17 mouse cellular contexts compared by ENCODE assay signal in genomic region chr4:45392099-45392498, GRCm38 (mm10). TPM values are rescaled to one million over a fixed set of nuclear protein-coding genes. Genes with fewer than 3 reads are reported as not detected.
DNase-seq lines count a peak whose midpoint lies in the region; TF ChIP-seq lines count a peak whose summit lies in the region.
"Had no signal": no experiment of that assay in that cellular context is flagged by ENCODE, and none has a peak within 500 bp of the region (broad histone marks: within the 10 kb centered on the region; RNA-seq: fewer than 3 reads in every experiment).

No protein-coding gene starts in this region.

- no peaks in the 10 kb centered on the region for H3K27me3 ChIP-seq in heart, adult 2 months (ENCODE audit: control insufficient read depth, insufficient read depth, low read length)
- no peaks in the 10 kb centered on the region for H3K27me3 ChIP-seq in liver, adult 2 months (ENCODE audit: control insufficient read depth, insufficient read depth, low read length)
- H3K27me3 ChIP-seq: forebrain, embryonic 13.5 days; limb, embryonic 13.5 days; midbrain, embryonic 15.5 days; neural tube, embryonic 13.5 days had no signal

- no peak for DNase-seq in heart, adult 2 months
- DNase-seq in heart, postnatal 10 days = no peak
- DNase-seq in liver, adult 2 months (ENCODE audit: extremely low read depth, low read depth, low spot score) = no peak
- DNase-seq in liver = no peak
- peak; percentile 13 for DNase-seq in retina, postnatal 1 day
- no peak for DNase-seq in retina, embryonic 14.5 days (ENCODE audit: low spot score)
- no peak for DNase-seq in adrenal gland, adult (ENCODE audit: inconsistent age in 2 of 2, low spot score in 1 of 2)
- DNase-seq: adrenal gland, postnatal 14 days; cerebellum, adult 9-10 months; layer of hippocampus, adult 9-11 months; lung, postnatal 4 days had no signal

- no peaks in the 10 kb centered on the region for H3K79me2 ChIP-seq in heart, adult 2 months (replicated peaks; ENCODE audit: control insufficient read depth, insufficient read depth, low read length)
- no peaks in the 10 kb centered on the region for H3K79me2 ChIP-seq in liver, adult 2 months (ENCODE audit: control insufficient read depth, insufficient read depth, low read length)

- TF ChIP-seq CTCF in heart, adult 2 months (IDR thresholded peaks at IDR 0.05) = peak; percentile 22
- TF ChIP-seq CTCF in liver, adult 2 months (IDR thresholded peaks at IDR 0.05; ENCODE audit: low read depth, low read length) = peak; percentile 23; the same call in 1 of the 2 replicates

- intact Hi-C loops in heart, adult 2 months (cut with DNase I) = no loop called here
- intact Hi-C loops in heart, postnatal 10 days (cut with DNase I) = loop anchor here (5.0 kb wide), 1 partner anchor 45 kb away; no protein-coding TSS in a partner anchor

- no peak for TF ChIP-seq POLR2A in heart, adult 2 months (IDR thresholded peaks at IDR 0.05; ENCODE audit: insufficient read depth, low read depth, low read length)
- no peak for TF ChIP-seq POLR2A in liver, adult 2 months (IDR thresholded peaks at IDR 0.05; ENCODE audit: extremely low read depth, insufficient read depth, low read length)

- H3K36me3 ChIP-seq in heart, adult 2 months (ENCODE audit: control insufficient read depth, insufficient read depth, low read length) = no peaks in the 10 kb centered on the region
- peaks cover 7% of the 10 kb centered on the region; the same call in 1 of the 2 replicates for H3K36me3 ChIP-seq in liver, adult 2 months (ENCODE audit: control insufficient read depth, insufficient read depth, low read length)

- no peak overlapping the region for H3K9ac ChIP-seq in heart, adult 2 months (ENCODE audit: low read depth, low read length)
- no peak overlapping the region for H3K9ac ChIP-seq in liver, adult 2 months (ENCODE audit: low read depth, low read length)
- H3K9ac ChIP-seq: forebrain, embryonic 13.5 days; hindbrain, embryonic 14.5 days; limb, embryonic 13.5 days; midbrain, embryonic 15.5 days; neural tube, embryonic 13.5 days had no signal

- no peak overlapping the region for H3K27ac ChIP-seq in heart, adult 2 months
- no peak overlapping the region for H3K27ac ChIP-seq in liver, adult 2 months (replicated peaks; ENCODE audit: insufficient read depth, low read depth, low read length)
- H3K27ac ChIP-seq: forebrain, embryonic 13.5 days; hindbrain, embryonic 14.5 days; limb, embryonic 13.5 days; midbrain, embryonic 15.5 days; neural tube, embryonic 13.5 days had no signal

- 71% methylated on average over 4 of the region's 4 CpGs for WGBS in heart, adult 2 months
- 75% methylated on average over 4 of the region's 4 CpGs for WGBS in liver, adult 2 months

- no peak overlapping the region for H3K4me3 ChIP-seq in heart, adult 2 months
- H3K4me3 ChIP-seq in liver, adult 2 months (ENCODE audit: insufficient read depth, low read depth, low read length) = no peak overlapping the region
- H3K4me3 ChIP-seq: forebrain, embryonic 13.5 days; limb, embryonic 13.5 days; midbrain, embryonic 15.5 days; myocyte; neural tube, embryonic 13.5 days had no signal

- no peak for TF ChIP-seq EP300 in heart, adult 2 months (IDR thresholded peaks at IDR 0.05; ENCODE audit: insufficient read depth, low read depth, low read length)

- H3K4me1 ChIP-seq in heart, adult 2 months (ENCODE audit: control insufficient read depth, insufficient read depth, low read length) = no peaks in the 10 kb centered on the region
- no peaks in the 10 kb centered on the region; the same call in 1 of the 2 replicates for H3K4me1 ChIP-seq in liver, adult 2 months (ENCODE audit: control insufficient read depth, insufficient read depth, low read length)
- H3K4me1 ChIP-seq: limb, embryonic 13.5 days; midbrain, embryonic 15.5 days; neural tube, embryonic 13.5 days had no signal

RNA-seq across cellular contexts. Expression of gene Slc25a51, which starts 16.5 kb away (rescaled TPM):
- total RNA-seq in heart, adult 2 months (2021) = 100 to 1,000 TPM; 103 to 123 TPM
- 68.9 and 81.6 TPM in 2 replicates for polyA plus RNA-seq in heart, adult 2 months (2012; rRNA removed)
- total RNA-seq in heart, postnatal 10 days (2021) = 100 to 1,000 TPM; 132 to 179 TPM
- total RNA-seq in liver, adult 2 months (2014; rRNA removed) = 47.5 and 70.3 TPM in 2 replicates
- 52.9 and 56.4 TPM in 2 replicates for polyA plus RNA-seq in liver, adult 2 months (2012; rRNA removed)

RNA-seq across cellular contexts. Expression of gene Exosc3, which starts 49.6 kb away (rescaled TPM):
- 10 to 100 TPM; 14.3 to 15.8 TPM for total RNA-seq in heart, adult 2 months (2021)
- 8.8 and 9.6 TPM in 2 replicates for polyA plus RNA-seq in heart, adult 2 months (2012; rRNA removed)
- 10 to 100 TPM; 11.2 to 16.9 TPM for total RNA-seq in heart, postnatal 10 days (2021)
- 21.2 and 22.4 TPM in 2 replicates for total RNA-seq in liver, adult 2 months (2014; rRNA removed)
- polyA plus RNA-seq in liver, adult 2 months (2012; rRNA removed) = 12.6 and 14.2 TPM in 2 replicates

RNA-seq across cellular contexts. Expression of gene Dcaf10, which starts 50.2 kb away (rescaled TPM):
- total RNA-seq in heart, adult 2 months (2021) = 10 to 100 TPM; 10.8 to 11.3 TPM
- 4.2 and 7.4 TPM in 2 replicates for polyA plus RNA-seq in heart, adult 2 months (2012; rRNA removed)
- 10 to 100 TPM; 19.8 to 21.0 TPM for total RNA-seq in heart, postnatal 10 days (2021)
- total RNA-seq in liver, adult 2 months (2014; rRNA removed) = 8.5 and 11.6 TPM in 2 replicates
- 12.9 and 16.7 TPM in 2 replicates for polyA plus RNA-seq in liver, adult 2 months (2012; rRNA removed)
